Mouse (Mus musculus) testis, adult 2 months (tissue): ENCODE measurements around the gene Fsd1. TPM values are rescaled to one million over a fixed set of nuclear protein-coding genes. Genes with fewer than 3 reads are reported as not detected.

Source experiments
- H3K27ac ChIP-seq: fragments of 200-500 bp; 2 replicates; pipeline ENCODE4 v1.5.1; 2012; ENCODE audit warnings: low read depth, low read length; ENCODE audit not compliant: control insufficient read depth, insufficient read depth
- H3K27me3 ChIP-seq: fragments of 200-500 bp; 2 replicates; pipeline ENCODE4 v1.6.1; 2012; ENCODE audit warnings: mild to moderate bottlenecking, low read length, moderate library complexity; ENCODE audit not compliant: control insufficient read depth, insufficient read depth
- H3K36me3 ChIP-seq: fragments of 200-500 bp; 2 replicates; pipeline ENCODE4 v1.6.1; 2012; ENCODE audit warnings: mild to moderate bottlenecking, low read length; ENCODE audit not compliant: control insufficient read depth, insufficient read depth
- H3K4me1 ChIP-seq: fragments of 200-500 bp; 2 replicates; pipeline ENCODE4 v1.6.1; 2012; ENCODE audit warnings: low read length; ENCODE audit not compliant: control insufficient read depth, insufficient read depth
- H3K4me3 ChIP-seq: fragments of 200-500 bp; 2 replicates; pipeline ENCODE4 v1.5.1; 2012; ENCODE audit warnings: low read depth, mild to moderate bottlenecking, low read length, moderate library complexity, mixed read lengths; ENCODE audit not compliant: control insufficient read depth
- CTCF ChIP-seq: fragments of 200-500 bp; IDR thresholded peaks from 2 replicates; pipeline ENCODE4 v1.5.1; 2012; ENCODE audit warnings: low read depth, mild to moderate bottlenecking, inconsistent platforms, low read length, moderate library complexity; ENCODE audit not compliant: control insufficient read depth, insufficient read depth, insufficient replicate concordance
- POLR2A ChIP-seq: fragments of 200-500 bp; IDR thresholded peaks from 2 replicates; pipeline ENCODE4 v1.6.1; 2012; ENCODE audit warnings: low read depth, mild to moderate bottlenecking, inconsistent platforms, low read length, moderate library complexity; ENCODE audit not compliant: control insufficient read depth
- polyA plus RNA-seq: library from polyadenylated mRNA; depleted of rRNA; stranded (reverse); fragments of >200 nt; gene quantifications from 2 replicates; pipeline ENCODE4 v1.2.3, GENCODE M21; 2012; rRNA removed

Gene Fsd1
- polyA plus RNA-seq, 1 experiment, result 2.4 TPM

DNA sequence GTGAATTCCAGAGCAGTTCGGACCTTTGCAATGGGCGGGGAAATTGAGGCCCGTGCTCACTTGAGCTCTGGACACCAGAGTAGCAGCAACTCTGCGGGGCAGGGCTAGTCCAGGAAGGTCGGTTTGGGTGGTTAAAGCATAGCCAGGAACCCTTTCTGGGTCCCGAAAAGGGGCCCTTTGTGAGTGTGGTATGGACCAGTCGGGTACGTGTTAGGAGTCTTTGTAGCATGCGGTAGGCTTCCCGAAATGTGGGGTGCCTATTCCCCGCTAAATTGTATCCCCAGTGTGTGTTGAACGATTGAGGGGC, 54.5 kb downstream of the Fsd1 start:
- H3K4me1 ChIP-seq, result peaks cover 9% of the 10 kb centered on the region
- no peaks in the 10 kb centered on the region for H3K27me3 ChIP-seq
- H3K4me3 ChIP-seq, result peak overlapping the region; percentile 97
- TF ChIP-seq POLR2A (no peak), CTCF (no peak)
- peak overlapping the region; percentile 82 for H3K27ac ChIP-seq
- H3K36me3 ChIP-seq, result no peaks in the 10 kb centered on the region; the same call in 1 of the 2 replicates

Other genes with a start within 250 kb of the Fsd1 start
- gene Adgre4, start 236.5 kb upstream of the Fsd1 start, polyA plus RNA-seq, result not detected in 2 replicates
- 0.17 and 0.23 TPM in 2 replicates for gene Zfp119a, start 107.6 kb upstream of the Fsd1 start, polyA plus RNA-seq
- 0.19 and 0.59 TPM in 2 replicates for gene Zfp959, start 94.4 kb upstream of the Fsd1 start, polyA plus RNA-seq
- gene Zfp119b, start 37.0 kb upstream of the Fsd1 start, polyA plus RNA-seq, result 0.24 and 0.48 TPM in 2 replicates
- 0.53 and 0.75 TPM in 2 replicates for gene Ebi3, start 33.9 kb upstream of the Fsd1 start, polyA plus RNA-seq
- gene Yju2, start 27.4 kb upstream of the Fsd1 start, polyA plus RNA-seq, result 4.9 TPM in 2 replicates
- 0.63 and 1.1 TPM in 2 replicates for gene Shd, start 16.0 kb upstream of the Fsd1 start, polyA plus RNA-seq
- 18.4 and 19.1 TPM in 2 replicates for gene Stap2, start 19.1 kb downstream of the Fsd1 start, polyA plus RNA-seq
- gene Mpnd, start 19.2 kb downstream of the Fsd1 start, polyA plus RNA-seq, result 12.7 and 13.1 TPM in 2 replicates
- gene Sh3gl1, start 50.1 kb downstream of the Fsd1 start, polyA plus RNA-seq, result 91.9 and 105 TPM in 2 replicates
- gene Chaf1a, start 53.9 kb downstream of the Fsd1 start, polyA plus RNA-seq, result 70.3 and 71.8 TPM in 2 replicates
- gene Ubxn6, start 88.5 kb downstream of the Fsd1 start, polyA plus RNA-seq, result 646 and 694 TPM in 2 replicates
- gene Hdgfl2, start 93.1 kb downstream of the Fsd1 start, polyA plus RNA-seq, result 115 and 135 TPM in 2 replicates
- gene Plin4, start 123.3 kb downstream of the Fsd1 start, polyA plus RNA-seq, result 1.5 and 4.2 TPM in 2 replicates
- 1.7 and 2.7 TPM in 2 replicates for gene Plin5, start 131.1 kb downstream of the Fsd1 start, polyA plus RNA-seq
- 3.7 and 5.7 TPM in 2 replicates for gene Lrg1, start 135.5 kb downstream of the Fsd1 start, polyA plus RNA-seq
- gene Sema6b, start 153.8 kb downstream of the Fsd1 start, polyA plus RNA-seq, result 0.28 and 0.63 TPM in 2 replicates
- gene Tnfaip8l1, start 176.0 kb downstream of the Fsd1 start, polyA plus RNA-seq, result 0.29 and 0.31 TPM in 2 replicates
- 49.9 and 56.7 TPM in 2 replicates for gene Mydgf, start 197.4 kb downstream of the Fsd1 start, polyA plus RNA-seq
- 12.8 and 15.0 TPM in 2 replicates for gene Dpp9, start 232.4 kb downstream of the Fsd1 start, polyA plus RNA-seq